Mouse (Mus musculus): ENCODE data around the gene Ccdc141. TPM values are rescaled to one million over a fixed set of nuclear protein-coding genes. Genes with fewer than 3 reads are reported as not detected.
"Not testable (repeated sequence)": the region's sequence is repeated elsewhere in the genome, so short reads cannot be mapped to it uniquely, and the experiment has no call there.

Gene Ccdc141
- total RNA-seq, 2 experiments from 2014 or later, result 101 to 119 TPM

DNA sequence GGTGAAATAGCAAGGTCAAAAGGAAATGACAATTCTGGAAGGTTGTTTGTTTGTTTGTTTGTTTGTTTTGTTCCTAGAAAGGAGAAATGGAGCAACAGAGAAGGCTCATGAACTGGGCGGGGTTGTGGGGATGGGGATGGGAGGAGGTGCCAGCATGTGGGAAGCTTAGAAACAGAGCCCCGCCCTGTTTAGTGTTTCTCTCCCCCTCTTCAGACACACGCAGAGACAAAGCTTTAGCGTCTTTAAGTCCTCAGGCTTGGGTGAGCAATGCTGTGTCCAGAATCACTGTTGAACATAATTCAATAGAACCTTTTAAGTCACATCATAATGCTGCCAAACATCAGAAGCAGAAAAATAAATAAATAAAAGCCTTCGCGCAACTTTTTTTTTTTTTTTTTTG, 96.1 kb downstream of the Ccdc141 start:
- no peak for DNase-seq (ENCODE audit: low spot score in 2 of 2)

GRCm38 (mm10) chr2:77073930-77074329, 96.5 kb downstream of the Ccdc141 start:
- DNase-seq (ENCODE audit: low spot score in 2 of 2), result no peak

DNA sequence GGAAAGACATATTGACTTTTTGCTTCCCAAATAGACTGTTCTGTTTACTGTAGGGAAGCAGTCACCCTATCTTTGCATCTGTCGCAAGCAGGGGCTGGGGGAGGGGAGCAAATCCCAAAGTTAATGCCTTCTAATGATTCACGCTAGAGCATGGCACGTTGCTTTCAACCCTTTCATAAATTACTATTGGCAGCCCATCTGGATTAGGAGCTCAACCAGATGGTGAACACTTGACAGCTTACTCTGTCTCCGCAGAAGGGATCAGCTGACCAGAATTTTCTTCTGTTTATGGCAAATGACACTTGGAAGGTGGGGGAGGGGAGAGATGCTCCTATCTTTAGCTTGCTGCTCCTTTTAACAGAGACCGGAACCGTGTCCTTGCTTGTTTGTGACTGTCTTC, 105.1 kb downstream of the Ccdc141 start:
- no peak for DNase-seq (ENCODE audit: low spot score in 2 of 2)

GRCm38 (mm10) chr2:77061871-77062270, 108.6 kb downstream of the Ccdc141 start:
- no peak for DNase-seq (ENCODE audit: low spot score in 2 of 2)

- DNase-seq (ENCODE audit: low spot score in 2 of 2), result no peak
These were observed 110.8 kb downstream of the Ccdc141 start for GRCm38 (mm10) chr2:77059596-77059995.

- DNase-seq (ENCODE audit: low spot score in 2 of 2), result no peak
These were observed 114.1 kb downstream of the Ccdc141 start for GRCm38 (mm10) chr2:77056367-77056766.

DNA sequence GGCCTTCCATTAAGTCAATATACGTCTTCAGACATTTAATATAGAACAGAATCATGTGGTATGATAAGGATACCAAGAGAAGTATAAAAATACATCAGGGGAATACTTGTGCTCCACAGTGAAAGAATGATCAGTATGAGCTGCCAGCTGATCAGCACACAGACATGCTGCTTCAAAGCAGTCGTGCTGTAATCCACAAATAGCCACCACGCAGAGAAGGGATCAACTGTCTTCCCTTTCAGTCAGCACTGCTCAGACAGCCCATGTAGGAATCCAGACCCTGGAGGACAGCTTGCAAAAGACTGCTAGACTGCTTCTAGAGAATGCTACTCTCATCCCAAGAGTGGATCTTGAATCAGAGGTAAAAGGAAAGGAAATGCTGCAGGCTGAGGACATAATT, 127.5 kb downstream of the Ccdc141 start:
- no peak for DNase-seq (ENCODE audit: low spot score in 2 of 2)

DNA sequence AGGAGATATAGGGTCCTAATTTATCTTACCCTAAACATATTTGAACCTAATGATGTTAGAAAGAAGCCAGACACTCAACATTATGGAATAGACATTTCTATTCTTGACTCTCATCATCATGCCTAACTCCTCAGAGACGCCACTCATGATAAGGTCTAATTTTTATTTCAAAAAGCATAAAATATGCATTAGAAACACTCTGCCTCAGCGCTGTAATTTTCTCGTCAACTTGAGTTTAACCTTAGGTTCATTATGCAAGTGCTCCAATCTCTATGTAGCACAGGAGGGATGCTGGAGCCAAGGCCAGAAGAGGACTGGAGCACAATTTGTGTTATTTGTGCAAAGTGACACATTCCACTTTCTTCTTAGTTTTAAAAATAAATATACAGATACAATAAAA, 130.8 kb downstream of the Ccdc141 start:
- no peak for DNase-seq (ENCODE audit: low spot score in 2 of 2)

- no peak for DNase-seq (ENCODE audit: low spot score in 2 of 2)
These were observed 131.2 kb downstream of the Ccdc141 start for GRCm38 (mm10) chr2:77039281-77039680.

DNA sequence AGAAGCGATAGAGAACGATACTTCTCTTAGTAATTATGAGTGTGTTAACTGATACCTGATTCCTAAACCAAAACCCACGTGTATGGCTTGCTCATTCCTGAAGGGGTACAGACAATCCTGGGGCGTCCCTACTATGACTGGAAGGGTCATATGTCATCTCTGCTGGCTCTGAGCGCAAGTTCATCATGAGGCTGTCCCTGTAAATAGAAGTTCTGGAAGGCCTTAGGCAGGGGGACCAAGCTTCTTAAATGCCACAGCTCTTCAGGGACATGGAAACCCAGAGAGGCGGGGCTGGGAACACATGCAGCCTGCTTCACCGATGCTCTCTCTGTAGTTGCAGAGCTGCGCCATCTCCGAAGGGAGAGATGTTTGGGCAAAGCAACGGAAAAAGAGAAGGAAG, 133.2 kb downstream of the Ccdc141 start:
- no peak for DNase-seq (ENCODE audit: low spot score in 2 of 2)

DNA sequence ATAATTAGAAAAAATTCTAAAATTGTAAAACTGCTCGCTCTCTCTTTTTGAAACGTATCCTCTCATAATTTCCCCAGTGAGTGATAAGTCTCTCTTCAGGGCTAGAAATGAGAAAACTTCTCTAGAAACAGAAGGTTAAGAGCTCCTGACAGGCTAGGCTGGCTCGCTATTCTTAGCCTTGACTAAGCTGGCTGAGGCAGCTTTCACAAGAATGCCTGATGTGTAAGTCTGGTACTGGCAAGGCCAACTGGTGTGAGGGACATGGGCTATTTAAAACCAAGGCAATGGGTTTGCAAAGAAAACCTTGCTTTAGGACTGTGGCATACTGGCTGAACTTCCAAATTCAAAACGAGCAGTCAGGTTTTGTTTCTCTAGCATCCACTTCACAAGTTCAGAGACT, 136.3 kb downstream of the Ccdc141 start:
- no peak for DNase-seq (ENCODE audit: low spot score in 2 of 2)

GRCm38 (mm10) chr2:77033322-77034060, 136.9 kb downstream of the Ccdc141 start:
- DNase-seq (ENCODE audit: low spot score in 2 of 2), result no peak

- no peak for DNase-seq (ENCODE audit: low spot score in 2 of 2)
These were observed 149.8 kb downstream of the Ccdc141 start for GRCm38 (mm10) chr2:77020649-77021048.

- DNase-seq (ENCODE audit: low spot score in 2 of 2), result no peak
These were observed 152.7 kb downstream of the Ccdc141 start for GRCm38 (mm10) chr2:77017735-77018134.

DNA sequence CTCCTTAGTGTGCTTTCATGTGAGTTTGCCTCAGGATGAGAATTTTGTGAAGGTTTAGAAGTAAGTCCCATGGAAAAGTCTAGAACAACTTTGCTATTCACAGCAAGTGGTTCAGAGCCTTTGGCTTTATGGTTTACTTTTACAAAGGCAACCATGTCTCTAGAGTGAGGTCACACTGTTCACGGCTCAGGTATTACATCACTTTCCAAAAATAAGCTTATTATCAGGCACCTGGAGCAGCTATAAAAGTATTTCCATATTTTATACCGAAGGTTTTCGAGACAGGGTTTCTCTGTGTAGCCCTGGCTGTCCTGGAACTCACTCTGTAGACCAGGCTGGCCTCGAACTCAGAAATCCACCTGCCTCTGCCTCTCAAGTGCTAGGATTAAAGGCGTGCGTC, 157.0 kb downstream of the Ccdc141 start:
- not testable (repeated sequence) for DNase-seq (ENCODE audit: low spot score in 2 of 2)

DNA sequence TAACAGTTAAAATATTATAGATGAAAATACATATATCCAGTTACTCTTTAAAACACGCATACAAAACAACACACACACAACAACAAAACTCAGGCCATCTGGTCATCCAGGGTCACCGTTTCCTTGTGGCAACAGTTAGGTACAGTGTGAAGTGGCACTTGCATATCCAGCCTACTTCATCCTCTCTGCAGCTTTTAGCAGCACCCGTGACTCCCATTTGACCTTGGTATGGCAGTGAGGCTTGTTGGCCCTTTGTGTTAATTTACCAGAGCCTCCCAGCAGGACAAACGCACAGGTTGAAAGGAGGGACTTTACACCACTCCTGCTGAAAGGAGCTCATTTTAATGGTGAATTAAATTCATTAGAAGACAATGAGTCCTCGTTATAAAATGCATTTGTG, 158.5 kb downstream of the Ccdc141 start:
- DNase-seq (ENCODE audit: low spot score in 2 of 2), result no peak

DNA sequence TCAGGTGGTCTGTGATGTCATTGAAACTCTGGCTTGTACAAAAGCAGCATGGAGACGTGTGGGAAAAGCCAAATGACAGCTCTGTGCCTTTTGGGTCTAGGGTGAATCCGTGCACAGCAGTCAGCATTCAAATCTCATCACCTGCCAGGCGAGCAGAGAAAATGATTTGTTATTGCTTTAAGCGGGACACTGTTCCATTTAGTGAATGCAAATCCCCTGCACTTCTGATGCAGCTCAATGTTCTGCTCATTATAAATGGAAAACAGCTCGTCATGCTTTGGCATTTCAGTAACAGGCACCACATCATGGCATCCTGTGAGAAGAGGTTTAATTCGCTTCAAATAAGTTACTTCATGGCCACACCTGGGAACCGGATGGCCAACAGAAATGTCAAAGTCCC, 163.4 kb downstream of the Ccdc141 start:
- no peak for DNase-seq (ENCODE audit: low spot score in 2 of 2)

GRCm38 (mm10) chr2:77003148-77003547, 167.3 kb downstream of the Ccdc141 start:
- no peak for DNase-seq (ENCODE audit: low spot score in 2 of 2)

DNA sequence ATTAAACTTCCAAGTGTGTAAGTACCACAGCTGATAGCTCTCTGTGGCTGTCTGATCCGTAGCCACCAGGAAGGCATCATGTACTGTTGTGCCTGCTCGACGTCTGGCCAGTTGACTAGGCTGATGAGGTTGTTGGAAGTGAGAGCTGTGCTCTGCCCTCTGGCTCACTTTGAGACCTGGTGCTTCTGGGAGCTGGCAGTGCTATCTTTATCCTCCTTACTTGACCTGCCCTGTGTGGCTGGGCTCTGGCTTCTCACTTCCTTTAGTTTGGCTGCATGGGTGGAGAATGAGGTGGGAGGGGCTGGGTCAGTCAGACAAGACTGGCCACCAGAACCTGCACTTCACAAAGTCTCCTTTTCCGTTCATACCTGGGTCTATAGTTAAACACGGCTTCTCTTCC, 172.1 kb downstream of the Ccdc141 start:
- no peak for DNase-seq (ENCODE audit: low spot score in 2 of 2)

GRCm38 (mm10) chr2:76992493-76993201, 177.8 kb downstream of the Ccdc141 start:
- no peak for DNase-seq (ENCODE audit: low spot score in 2 of 2)

- no peak for DNase-seq (ENCODE audit: low spot score in 2 of 2)
These were observed 183.1 kb downstream of the Ccdc141 start for GRCm38 (mm10) chr2:76987317-76987716.

GRCm38 (mm10) chr2:76984384-76984783, 186.1 kb downstream of the Ccdc141 start:
- no peak for DNase-seq (ENCODE audit: low spot score in 2 of 2)

DNA sequence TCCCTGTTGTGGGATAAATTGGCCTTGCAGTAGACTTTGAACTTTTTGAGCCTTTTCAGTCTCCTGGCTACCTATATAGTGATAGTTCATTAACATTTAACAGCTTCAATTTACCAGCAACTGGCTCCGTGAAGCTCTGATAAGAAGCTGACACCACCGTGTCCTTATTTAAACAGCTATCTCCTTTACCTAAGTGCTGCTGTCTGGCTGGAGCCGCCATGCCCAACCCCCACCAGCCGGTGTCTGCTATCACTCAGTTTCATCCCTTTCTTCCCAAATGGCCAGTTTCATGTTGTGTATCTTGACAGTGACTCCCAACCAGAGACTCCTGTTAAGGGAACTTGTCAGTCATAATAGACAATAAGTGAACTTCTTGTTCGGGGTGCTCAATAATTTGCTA, 186.8 kb downstream of the Ccdc141 start:
- no peak for DNase-seq (ENCODE audit: low spot score in 2 of 2)

Data from gastrocnemius, postnatal 4 days (tissue).